Mouse (Mus musculus): ENCODE measurements around the gene Tas2r107. TPM values are rescaled to one million over a fixed set of nuclear protein-coding genes. Genes with fewer than 3 reads are reported as not detected.

The Tas2r107 gene
- total and polyA plus RNA-seq, 3 experiments, result not detected

DNA sequence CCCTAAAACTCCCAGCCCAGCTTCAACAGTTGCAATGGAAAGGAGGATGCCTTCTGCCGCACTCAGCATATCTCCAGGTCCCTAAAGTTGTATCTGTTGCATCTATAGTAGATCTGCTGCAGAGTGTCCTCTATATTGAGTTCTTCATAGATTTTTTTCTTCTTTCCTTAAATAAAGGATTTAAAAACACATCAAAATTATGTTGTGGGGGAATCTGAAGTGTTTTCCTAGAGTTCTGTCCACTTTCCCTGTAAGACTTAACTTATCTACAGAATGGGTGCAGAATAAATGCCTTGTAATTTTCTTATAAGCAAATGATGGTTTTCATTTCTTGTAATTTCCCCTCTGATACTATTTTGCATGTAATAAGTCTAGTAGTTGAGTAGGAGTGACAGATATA, 27.4 kb upstream of the Tas2r107 start, which contains the start of gene Tas2r105:
Gene Tas2r105, minus strand, starts transcription at position 101 of the 400 bp plus-strand sequence.
- Histone ChIP-seq H3K4me2 (ENCODE audit: insufficient read depth, low read depth, poor library complexity, severe bottlenecking) (no peak within 1 kb of the TSS), H3K79me2 (replicated peaks; ENCODE audit: control insufficient read depth, extremely low read depth, insufficient read depth, poor library complexity, severe bottlenecking) (no peaks in the 10 kb centered on the region), H3K27ac (ENCODE audit: insufficient read depth, low read depth) (no peak within 1 kb of the TSS), H3K9ac (ENCODE audit: insufficient read depth, low read depth) (no peak within 1 kb of the TSS), H3K9me3 (replicated peaks; ENCODE audit: low read length) (peaks cover 20% of the 10 kb centered on the region), H3K27me3 (replicated peaks) (no peaks in the 10 kb centered on the region), H3K4me1 (ENCODE audit: control insufficient read depth in 1 of 2, insufficient read depth in 2 of 2) (no peaks in the 10 kb centered on the region), H3K4me3 (replicated peaks in 1 of 3; ENCODE audit: low read depth in 2 of 3, low read length in 2 of 3, poor library complexity in 1 of 3) (no peak within 1 kb of the TSS), H3K36me3 (replicated peaks in 1 of 2; ENCODE audit: control insufficient read depth in 1 of 2, insufficient read depth in 1 of 2, low read length in 1 of 2) (no peaks in the 10 kb centered on the region)
- dilution Hi-C loops (cut with MboI; ENCODE audit: extremely low pct_ligation_motif_present, extremely low pct_unique_long_range_greater_than_20kb, low sequenced_read_pairs), result no loop called here
- TF ChIP-seq MAX (IDR thresholded peaks at IDR 0.05; ENCODE audit: low read length) (no peak), ZMIZ1 (IDR thresholded peaks at IDR 0.05; ENCODE audit: low read depth, low read length) (no peak), MAFK (IDR thresholded peaks at IDR 0.05; ENCODE audit: insufficient replicate concordance, low read length) (no peak), NRF1 (IDR thresholded peaks at IDR 0.05; ENCODE audit: low read depth, low read length) (no peak), ZKSCAN1 (IDR thresholded peaks at IDR 0.05; ENCODE audit: borderline replicate concordance, low read depth, low read length) (no peak), MYC (IDR thresholded peaks at IDR 0.05; ENCODE audit: low read depth, low read length) (no peak), NELFE (IDR thresholded peaks at IDR 0.05; ENCODE audit: low read depth, low read length) (no peak), SMC3 (IDR thresholded peaks at IDR 0.05; ENCODE audit: low read depth, low read length) (no peak), MAZ (IDR thresholded peaks at IDR 0.05; ENCODE audit: low read depth, low read length) (no peak), CTCF (conservative IDR thresholded peaks at IDR 0.05 in 1 of 2, IDR thresholded peaks at IDR 0.05 in 1 of 2; ENCODE audit: low read depth in 2 of 2, low read length in 2 of 2) (no peak), RCOR1 (conservative IDR thresholded peaks at IDR 0.05; ENCODE audit: low read depth, low read length) (no peak), TCF12 (IDR thresholded peaks at IDR 0.05; ENCODE audit: low read depth, low read length) (no peak)
- no peak for DNase-seq (ENCODE audit: extremely low read depth)
- in situ Hi-C loops (cut with MboI; ENCODE audit: low pct_ligation_motif_present, low pct_unique_long_range_greater_than_20kb, low sequenced_read_pairs), result no loop called here

DNA sequence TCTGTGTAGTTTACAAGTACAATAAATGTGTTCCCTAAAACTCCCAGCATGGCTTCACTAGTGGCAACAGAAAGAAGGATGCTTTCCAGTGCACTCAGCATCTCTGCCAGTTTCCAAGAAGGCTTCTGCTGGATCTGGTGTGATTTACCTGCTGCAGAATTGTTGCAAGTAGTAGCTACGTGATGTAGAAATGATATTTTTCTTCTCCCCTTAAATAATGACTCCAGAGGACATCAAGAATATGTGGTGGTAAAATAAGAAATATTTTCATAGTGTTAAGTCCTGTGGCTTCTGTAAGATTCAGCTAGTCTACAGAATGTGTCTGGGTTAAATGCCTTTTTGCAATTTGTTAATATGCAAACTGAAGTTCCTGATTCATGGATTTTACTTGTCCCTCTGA, 25.7 kb upstream of the Tas2r107 start, which contains the start of gene Tas2r104:
Gene Tas2r104, minus strand, starts transcription at position 101 of the 400 bp plus-strand sequence.
- H3K4me3 ChIP-seq (replicated peaks in 1 of 3; ENCODE audit: low read depth in 2 of 3, low read length in 2 of 3, poor library complexity in 1 of 3), result no peak within 1 kb of the TSS
- DNase-seq (ENCODE audit: extremely low read depth), result no peak
- no peaks in the 10 kb centered on the region for H3K36me3 ChIP-seq (replicated peaks in 1 of 2; ENCODE audit: control insufficient read depth in 1 of 2, insufficient read depth in 1 of 2, low read length in 1 of 2)
- in situ Hi-C loops (cut with MboI; ENCODE audit: low pct_ligation_motif_present, low pct_unique_long_range_greater_than_20kb, low sequenced_read_pairs) (no loop called here), dilution Hi-C loops (cut with MboI; ENCODE audit: extremely low pct_ligation_motif_present, extremely low pct_unique_long_range_greater_than_20kb, low sequenced_read_pairs) (no loop called here)
- H3K79me2 ChIP-seq (replicated peaks; ENCODE audit: control insufficient read depth, extremely low read depth, insufficient read depth, poor library complexity, severe bottlenecking), result no peaks in the 10 kb centered on the region
- peaks cover 15% of the 10 kb centered on the region for H3K9me3 ChIP-seq (replicated peaks; ENCODE audit: low read length)
- no peak within 1 kb of the TSS for H3K27ac ChIP-seq (ENCODE audit: insufficient read depth, low read depth)
- H3K4me2 ChIP-seq (ENCODE audit: insufficient read depth, low read depth, poor library complexity, severe bottlenecking), result no peak within 1 kb of the TSS
- no peaks in the 10 kb centered on the region for H3K4me1 ChIP-seq (ENCODE audit: control insufficient read depth in 1 of 2, insufficient read depth in 2 of 2)
- TF ChIP-seq MXI1 (IDR thresholded peaks at IDR 0.05; ENCODE audit: low read depth, low read length) (no peak), CHD2 (IDR thresholded peaks at IDR 0.05; ENCODE audit: low read length) (no peak), RAD21 (IDR thresholded peaks at IDR 0.05; ENCODE audit: low read depth, low read length) (no peak), E2F4 (IDR thresholded peaks at IDR 0.05; ENCODE audit: insufficient replicate concordance, low read depth, low read length) (no peak), ELF1 (IDR thresholded peaks at IDR 0.05; ENCODE audit: low read depth, low read length) (no peak), ZNF384 (IDR thresholded peaks at IDR 0.05; ENCODE audit: low read depth, low read length) (no peak), MAZ (IDR thresholded peaks at IDR 0.05; ENCODE audit: low read depth, low read length) (no peak), JUN (IDR thresholded peaks at IDR 0.05; ENCODE audit: insufficient read depth, low read depth, low read length) (no peak), TBP (conservative IDR thresholded peaks at IDR 0.05; ENCODE audit: low read depth, low read length) (no peak), GABPA (IDR thresholded peaks at IDR 0.05; ENCODE audit: insufficient replicate concordance, low read depth, low read length) (no peak), CHD1 (IDR thresholded peaks at IDR 0.05; ENCODE audit: low read depth, low read length) (no peak), EP300 (IDR thresholded peaks at IDR 0.05; ENCODE audit: low read length) (no peak), JUND (conservative IDR thresholded peaks at IDR 0.05; ENCODE audit: low read depth, low read length) (no peak), MYC (IDR thresholded peaks at IDR 0.05; ENCODE audit: low read depth, low read length) (no peak), USF1 (IDR thresholded peaks at IDR 0.05; ENCODE audit: low read depth, low read length) (no peak)
- no peak within 1 kb of the TSS for H3K9ac ChIP-seq (ENCODE audit: insufficient read depth, low read depth)
- no peaks in the 10 kb centered on the region for H3K27me3 ChIP-seq (replicated peaks)
